Mouse (Mus musculus) C2C12 (cell line): Measurements from ENCODE around the gene Zfp697. TPM values are rescaled to one million over a fixed set of nuclear protein-coding genes. Genes with fewer than 3 reads are reported as not detected.
A peak's percentile ranks its signal among the peaks of the same experiment; 100 is the strongest.

ENCODE experiments used
- H3K27me3 ChIP-seq: one replicate; pipeline ENCODE4 v1.6.1; 2011; ENCODE audit not compliant: control insufficient read depth, insufficient read depth, insufficient read length
- H3K36me3 ChIP-seq: one replicate; pipeline ENCODE4 v1.6.1; 2011; ENCODE audit not compliant: control insufficient read depth, insufficient read depth
- H3K4me3 ChIP-seq: one replicate; pipeline ENCODE4 v1.5.1; 2011; ENCODE audit warnings: mild to moderate bottlenecking, control low read depth; ENCODE audit not compliant: poor library complexity, insufficient read depth, severe bottlenecking
- H3K79me2 ChIP-seq: one replicate; pipeline ENCODE4 v1.6.1; 2011; ENCODE audit not compliant: control insufficient read depth, insufficient read depth
- H3K79me3 ChIP-seq: one replicate; pipeline ENCODE4 v1.6.1; 2011; ENCODE audit warnings: low read depth, control low read depth
- H3ac ChIP-seq: one replicate; pipeline ENCODE3; 2011; ENCODE audit warnings: low read depth; ENCODE audit not compliant: control insufficient read depth, insufficient read length
- CEBPB ChIP-seq: IDR thresholded peaks from one replicate; pipeline ENCODE4 v1.6.1; 2011; ENCODE audit warnings: low read depth, mild to moderate bottlenecking, control low read depth, moderate library complexity
- CTCF ChIP-seq: IDR thresholded peaks from one replicate; pipeline ENCODE4 v1.5.1; 2011; ENCODE audit not compliant: control insufficient read depth, insufficient read depth, insufficient read length
- FOSL1 ChIP-seq: IDR thresholded peaks from one replicate; pipeline ENCODE4 v1.8.0; 2011; ENCODE audit warnings: mild to moderate bottlenecking, low read length; ENCODE audit not compliant: poor library complexity, insufficient read depth, severe bottlenecking
- MAX ChIP-seq: IDR thresholded peaks from one replicate; pipeline ENCODE4 v1.6.1; 2011; ENCODE audit warnings: mild to moderate bottlenecking, control low read depth
- MYOD1 ChIP-seq: IDR thresholded peaks from one replicate; pipeline ENCODE4 v1.6.1; 2011; ENCODE audit warnings: low read depth; ENCODE audit not compliant: control insufficient read depth, insufficient read length
- MYOG ChIP-seq: IDR thresholded peaks from one replicate; pipeline ENCODE4 v1.6.1; 2011; ENCODE audit not compliant: control insufficient read depth, insufficient read length; ENCODE audit errors: extremely low read depth
- USF1 ChIP-seq: IDR thresholded peaks from one replicate; pipeline ENCODE4 v1.6.1; 2011; ENCODE audit warnings: low read depth, mild to moderate bottlenecking, control low read depth, moderate library complexity
- polyA plus RNA-seq: library from polyadenylated mRNA; unstranded; fragments of >200 nt; fragmentation: generic; extraction: Trizol; gene quantifications from one replicate; pipeline ENCODE4 v1.2.1, GENCODE M21; 2012; ENCODE audit warnings: missing spikeins

The Zfp697 gene
- polyA plus RNA-seq, 1 experiment = 7.5 TPM

DNA sequence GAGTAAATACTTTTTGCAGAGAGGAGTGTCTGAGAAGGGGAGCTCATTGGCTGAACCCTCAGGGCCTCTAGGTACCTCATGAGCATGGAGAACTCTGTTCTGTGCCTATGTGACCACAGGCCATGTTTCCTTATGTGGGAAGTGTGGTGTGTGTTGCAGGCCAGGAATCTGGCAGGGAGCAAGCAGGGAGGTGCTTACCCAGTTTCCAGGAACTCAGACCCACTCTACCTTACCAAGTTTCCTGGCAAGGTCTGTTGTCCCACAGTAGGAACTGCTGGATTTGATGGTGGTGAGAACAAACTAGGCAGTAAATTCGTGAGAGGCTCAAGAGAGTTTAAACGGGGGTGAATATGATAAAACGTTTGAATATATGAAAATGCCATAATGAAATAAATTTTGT, 16.2 kb upstream of the Zfp697 start:
- TF ChIP-seq CEBPB (no peak), MYOG (no peak), FOSL1 (no peak), MYOD1 (no peak), USF1 (no peak), MAX (no peak), CTCF (no peak)
- Histone ChIP-seq H3K27me3 (no peaks in the 10 kb centered on the region), H3K79me2 (no peaks in the 10 kb centered on the region), H3K4me3 (no peak overlapping the region), H3K79me3 (no peaks in the 10 kb centered on the region), H3K36me3 (no peaks in the 10 kb centered on the region), H3ac (no peak overlapping the region)

DNA sequence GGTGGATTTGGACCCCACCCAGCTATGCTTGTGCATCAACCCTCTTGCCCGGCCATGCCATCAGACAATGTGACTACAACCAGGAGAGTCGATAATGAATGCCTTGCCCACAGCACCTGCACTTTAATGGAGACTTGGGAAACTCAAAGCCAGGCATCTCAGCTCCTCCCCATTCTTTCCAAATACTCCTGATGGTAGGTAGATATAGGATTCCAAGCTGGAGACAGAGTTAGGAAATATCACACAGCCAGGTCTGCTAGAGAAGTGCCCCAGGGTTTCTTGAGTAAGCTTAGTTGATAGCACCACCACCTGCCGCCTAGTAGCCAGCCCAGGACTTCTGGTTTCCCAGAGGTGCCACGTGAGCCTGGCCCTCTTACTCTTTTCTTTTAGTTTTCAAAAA, 15.4 kb upstream of the Zfp697 start:
- Histone ChIP-seq H3K4me3 (no peak overlapping the region), H3ac (no peak overlapping the region), H3K79me3 (no peaks in the 10 kb centered on the region), H3K36me3 (no peaks in the 10 kb centered on the region), H3K79me2 (no peaks in the 10 kb centered on the region), H3K27me3 (no peaks in the 10 kb centered on the region)
- no peak for TF ChIP-seq MAX
- TF ChIP-seq CTCF = no peak
- TF ChIP-seq MYOD1 = no peak
- TF ChIP-seq FOSL1 = no peak
- no peak for TF ChIP-seq CEBPB
- TF ChIP-seq USF1 = no peak
- no peak for TF ChIP-seq MYOG

DNA sequence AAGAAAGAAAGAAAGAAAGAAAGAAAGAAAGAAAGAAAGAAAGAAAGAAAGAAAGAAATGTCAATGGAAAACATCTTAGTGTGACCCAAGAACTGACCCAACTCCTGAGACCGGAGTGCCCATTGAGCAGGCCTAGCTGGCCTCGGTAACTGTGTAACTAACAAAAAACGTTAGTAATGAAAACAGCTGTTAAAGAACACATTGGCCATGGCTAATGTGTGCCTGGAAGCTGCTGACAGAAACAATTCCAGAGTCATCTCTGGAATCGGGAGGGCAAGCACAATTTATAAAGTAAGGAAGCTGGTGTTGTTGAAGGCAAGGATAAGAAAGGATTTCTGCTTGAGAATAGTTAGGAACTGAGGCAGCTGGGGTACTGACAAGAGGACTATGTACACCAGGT, 14.0 kb upstream of the Zfp697 start:
- TF ChIP-seq FOSL1 = no peak
- no peak for TF ChIP-seq MYOD1
- TF ChIP-seq CTCF = no peak
- no peak for TF ChIP-seq MAX
- no peak for TF ChIP-seq MYOG
- no peak for TF ChIP-seq CEBPB
- TF ChIP-seq USF1 = no peak
- Histone ChIP-seq H3K27me3 (no peaks in the 10 kb centered on the region), H3K79me3 (no peaks in the 10 kb centered on the region), H3K79me2 (no peaks in the 10 kb centered on the region), H3ac (no peak overlapping the region), H3K36me3 (no peaks in the 10 kb centered on the region), H3K4me3 (no peak overlapping the region)

DNA sequence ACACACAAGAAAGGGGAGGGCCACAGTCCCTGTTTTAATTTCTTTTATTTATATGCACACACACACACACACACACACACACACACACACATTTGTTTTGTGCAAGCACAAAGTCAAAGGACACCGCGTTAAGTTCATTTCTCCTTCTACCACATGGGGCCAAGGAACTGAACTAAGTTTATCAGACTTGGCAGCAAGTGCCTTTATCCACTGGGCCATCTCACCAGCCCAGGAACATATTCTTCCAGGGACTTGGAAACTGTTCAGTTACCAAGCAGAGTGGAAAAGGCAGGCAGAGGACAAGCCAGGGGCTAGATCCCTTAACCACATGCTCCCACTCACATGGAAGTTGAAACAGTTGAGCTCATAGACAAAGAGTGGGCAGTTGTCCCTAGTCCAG, 13.5 kb upstream of the Zfp697 start:
- TF ChIP-seq USF1 (no peak), CTCF (no peak), MYOD1 (no peak), MYOG (no peak), MAX (no peak), CEBPB (no peak), FOSL1 (no peak)
- no peak overlapping the region for H3ac ChIP-seq
- H3K27me3 ChIP-seq = no peaks in the 10 kb centered on the region
- no peaks in the 10 kb centered on the region for H3K79me3 ChIP-seq
- no peaks in the 10 kb centered on the region for H3K36me3 ChIP-seq
- no peak overlapping the region for H3K4me3 ChIP-seq
- H3K79me2 ChIP-seq = no peaks in the 10 kb centered on the region

DNA sequence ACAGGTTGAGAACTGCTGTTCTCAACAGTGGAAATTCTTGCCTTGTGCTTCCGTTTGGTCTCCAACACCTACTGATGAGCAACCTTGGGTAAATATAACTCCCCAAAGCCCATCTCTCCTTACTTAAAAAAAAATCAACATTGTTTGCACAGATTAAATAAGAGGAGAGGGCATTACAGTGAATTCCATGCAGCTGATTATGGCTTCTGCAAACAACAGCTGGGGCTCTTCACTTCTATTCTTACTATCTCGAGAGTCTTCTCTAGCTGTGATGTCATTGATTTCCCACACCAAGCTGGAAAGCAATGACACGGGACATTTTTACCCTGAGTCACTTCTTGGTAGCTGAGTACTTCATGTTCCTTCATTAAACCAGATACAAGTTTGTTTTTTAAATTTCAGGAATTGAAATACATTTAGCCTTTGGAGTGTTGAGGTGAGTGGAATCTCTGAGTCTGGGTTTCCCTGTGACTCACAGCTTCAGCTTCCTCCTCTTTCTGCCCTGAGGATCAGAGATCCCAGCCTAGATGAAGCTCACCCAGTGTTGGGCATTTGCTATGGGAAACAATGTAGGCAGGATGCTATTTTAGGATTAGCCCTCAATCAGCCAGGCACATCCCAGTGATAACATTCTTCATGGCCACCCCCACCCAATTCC, 8.1 kb upstream of the Zfp697 start:
- peak; percentile 18 for TF ChIP-seq FOSL1
- no peak for TF ChIP-seq MYOG
- no peak for TF ChIP-seq CEBPB
- TF ChIP-seq MYOD1 = peak; percentile 71
- TF ChIP-seq USF1 = no peak
- TF ChIP-seq CTCF = no peak
- TF ChIP-seq MAX = peak; percentile 58
- H3K79me2 ChIP-seq = no peaks in the 10 kb centered on the region
- H3ac ChIP-seq = no peak overlapping the region
- no peak overlapping the region for H3K4me3 ChIP-seq
- H3K36me3 ChIP-seq = no peaks in the 10 kb centered on the region
- no peaks in the 10 kb centered on the region for H3K27me3 ChIP-seq
- H3K79me3 ChIP-seq = no peaks in the 10 kb centered on the region

DNA sequence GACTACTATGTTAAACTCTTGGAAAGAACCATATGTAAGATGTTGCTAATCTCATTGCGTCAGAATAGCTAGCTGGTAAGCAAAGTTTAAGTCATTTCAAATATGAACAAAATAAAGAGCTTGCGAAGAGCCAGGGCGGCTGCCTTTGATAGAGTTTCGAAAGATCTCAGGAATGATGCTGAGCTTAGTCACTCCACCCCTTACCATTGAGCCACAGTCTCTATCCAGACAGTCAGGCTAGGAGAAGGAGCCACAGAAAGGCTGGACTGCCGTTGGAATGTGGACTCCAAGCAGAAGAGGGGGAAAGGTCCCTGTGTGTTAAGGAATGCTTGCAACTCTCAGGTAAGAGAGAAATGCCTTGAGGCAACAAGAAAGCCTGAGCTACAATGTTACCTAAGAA, 7.3 kb upstream of the Zfp697 start:
- no peak overlapping the region for H3ac ChIP-seq
- no peak overlapping the region for H3K4me3 ChIP-seq
- H3K27me3 ChIP-seq = no peaks in the 10 kb centered on the region
- no peaks in the 10 kb centered on the region for H3K79me2 ChIP-seq
- no peak for TF ChIP-seq CTCF
- peak; percentile 27 for TF ChIP-seq FOSL1
- TF ChIP-seq CEBPB = peak; percentile 85
- no peaks in the 10 kb centered on the region for H3K36me3 ChIP-seq
- no peaks in the 10 kb centered on the region for H3K79me3 ChIP-seq
